Mouse (Mus musculus): ENCODE data around the gene Trmt13. TPM values are rescaled to one million over a fixed set of nuclear protein-coding genes. Genes with fewer than 3 reads are reported as not detected.
"Not testable (repeated sequence)": the region's sequence is repeated elsewhere in the genome, so short reads cannot be mapped to it uniquely, and the experiment has no call there.

Trmt13 gene
- polyA plus RNA-seq, 1 experiment from 2014 or later: 31.1 TPM

DNA sequence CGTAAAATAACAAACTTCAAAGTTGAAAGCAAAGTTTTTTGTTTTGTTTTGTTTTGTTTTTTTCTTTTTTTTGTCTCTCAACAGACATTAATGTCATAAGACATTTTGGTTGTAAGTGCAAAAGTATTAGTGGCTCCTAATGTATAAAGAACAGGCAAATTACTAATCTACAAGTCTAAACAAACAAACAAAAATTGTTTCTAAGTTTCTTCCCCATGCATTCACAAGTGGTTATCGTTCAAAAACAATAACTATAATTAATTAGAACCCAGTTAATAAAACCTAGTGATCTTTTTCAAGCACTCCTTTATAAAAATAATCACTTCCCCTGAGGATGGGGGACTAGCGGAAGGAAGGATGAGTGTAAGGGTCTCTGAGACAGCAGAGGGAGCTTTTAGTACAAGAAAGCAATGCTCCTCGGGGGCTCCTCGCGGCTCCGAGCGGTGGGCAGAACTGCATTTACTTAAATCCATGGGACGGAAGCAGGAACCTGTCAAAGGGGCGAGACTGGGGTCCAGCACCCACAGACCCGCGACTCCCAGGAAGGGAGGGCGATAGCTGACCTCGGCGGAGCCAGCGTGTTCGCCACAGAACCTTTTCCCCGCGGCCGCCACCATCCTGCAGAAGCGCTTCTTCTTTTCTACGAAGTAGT is 20.2 kb downstream of the Trmt13 start:
- H3K9ac ChIP-seq: peak overlapping the region; percentile 78
- H3K36me3 ChIP-seq: peaks cover 25% of the 10 kb centered on the region
- 2% methylated on average over 22 of the region's 22 CpGs for WGBS
- peak; percentile 75 for ATAC-seq (ENCODE audit: insufficient number of reproducible peaks, low FRiP score, low TSS enrichment, low read depth)
- no peaks in the 10 kb centered on the region for H3K27me3 ChIP-seq
- peak overlapping the region; percentile 71 for H3K4me2 ChIP-seq (replicated peaks)
- H3K4me1 ChIP-seq: peaks cover 10% of the 10 kb centered on the region; the same call in 1 of the 2 replicates
- peak overlapping the region; percentile 92 for H3K27ac ChIP-seq (replicated peaks)
- no peaks in the 10 kb centered on the region for H3K9me3 ChIP-seq (replicated peaks)
- H3K4me3 ChIP-seq (replicated peaks): peak overlapping the region; percentile 91

DNA sequence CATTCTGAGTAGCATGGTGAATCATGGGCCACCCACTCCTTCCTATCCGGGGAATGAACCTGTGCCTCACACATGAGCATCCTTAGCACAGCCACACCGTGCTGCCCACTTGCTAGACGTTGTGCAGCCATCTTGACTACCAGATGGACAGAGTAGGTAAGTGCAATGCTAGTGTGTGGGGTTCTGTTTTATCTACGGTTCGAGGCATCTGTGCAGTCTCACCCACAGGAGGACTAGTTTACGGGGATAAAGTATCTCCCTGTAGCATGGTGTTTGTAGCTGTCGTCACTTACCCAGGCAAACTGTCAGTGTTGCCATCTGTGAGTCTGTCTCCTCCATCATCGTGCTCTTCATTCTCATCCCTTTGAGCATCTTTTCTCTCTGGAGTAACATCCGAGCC is 32.2 kb downstream of the Trmt13 start:
- no peak overlapping the region for H3K9ac ChIP-seq
- no peaks in the 10 kb centered on the region for H3K4me1 ChIP-seq
- ATAC-seq (ENCODE audit: insufficient number of reproducible peaks, low FRiP score, low TSS enrichment, low read depth): no peak
- 91% methylated on average over 9 of the region's 9 CpGs for WGBS
- no peaks in the 10 kb centered on the region for H3K27me3 ChIP-seq
- no peak overlapping the region for H3K27ac ChIP-seq (replicated peaks)
- no peak overlapping the region for H3K4me2 ChIP-seq (replicated peaks)
- no peaks in the 10 kb centered on the region for H3K9me3 ChIP-seq (replicated peaks)
- peaks cover 61% of the 10 kb centered on the region for H3K36me3 ChIP-seq
- no peak overlapping the region for H3K4me3 ChIP-seq (replicated peaks)

GRCm38 (mm10) chr3:116577286-116577685 is 37.1 kb downstream of the Trmt13 start:
- no peak overlapping the region for H3K27ac ChIP-seq (replicated peaks)
- H3K36me3 ChIP-seq: peaks cover 20% of the 10 kb centered on the region
- no peak overlapping the region for H3K9ac ChIP-seq
- no peak overlapping the region for H3K4me3 ChIP-seq (replicated peaks)
- no peaks in the 10 kb centered on the region for H3K9me3 ChIP-seq (replicated peaks)
- ATAC-seq (ENCODE audit: insufficient number of reproducible peaks, low FRiP score, low TSS enrichment, low read depth): no peak
- H3K4me1 ChIP-seq: no peaks in the 10 kb centered on the region
- 63% methylated on average over 3 of the region's 3 CpGs for WGBS
- no peak overlapping the region for H3K4me2 ChIP-seq (replicated peaks)
- H3K27me3 ChIP-seq: no peaks in the 10 kb centered on the region

GRCm38 (mm10) chr3:116570628-116571027 is 43.8 kb downstream of the Trmt13 start:
- H3K9me3 ChIP-seq (replicated peaks): no peaks in the 10 kb centered on the region
- no peaks in the 10 kb centered on the region for H3K27me3 ChIP-seq
- no peaks in the 10 kb centered on the region for H3K4me1 ChIP-seq
- H3K4me2 ChIP-seq (replicated peaks): no peak overlapping the region
- no peak for ATAC-seq (ENCODE audit: insufficient number of reproducible peaks, low FRiP score, low TSS enrichment, low read depth)
- no peaks in the 10 kb centered on the region for H3K36me3 ChIP-seq
- no peak overlapping the region for H3K4me3 ChIP-seq (replicated peaks)
- WGBS: 66% methylated on average over 2 of the region's 2 CpGs
- no peak overlapping the region for H3K9ac ChIP-seq
- H3K27ac ChIP-seq (replicated peaks): no peak overlapping the region

DNA sequence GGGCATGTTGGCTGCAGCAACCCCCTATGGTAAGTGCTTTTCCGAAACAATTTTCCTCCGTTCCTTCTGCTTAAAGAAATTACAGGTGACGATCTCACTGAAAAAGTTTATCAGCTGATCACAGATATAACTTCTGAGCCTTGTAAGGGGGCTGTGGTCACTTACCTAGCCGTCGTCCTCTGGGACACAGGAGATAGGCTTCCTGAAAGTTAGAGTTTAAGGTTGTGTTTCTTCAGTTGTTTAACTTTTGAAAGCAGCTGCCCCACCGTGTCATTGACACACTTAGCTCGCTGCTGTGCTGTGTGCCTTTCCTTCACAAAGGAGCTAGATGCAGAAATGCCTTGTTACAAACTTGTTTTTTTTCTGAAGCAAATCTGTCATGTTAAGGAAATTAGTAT is 51.3 kb downstream of the Trmt13 start:
- no peak overlapping the region for H3K4me3 ChIP-seq (replicated peaks)

GRCm38 (mm10) chr3:116562408-116563094 is 51.8 kb downstream of the Trmt13 start, which contains the start of gene Lrrc39:
Gene Lrrc39 (plus strand): TSS chr3:116562973.
- 73% methylated on average over 7 of the region's 7 CpGs for WGBS
- no peak within 1 kb of the TSS for H3K4me2 ChIP-seq (replicated peaks)
- H3K9ac ChIP-seq: no peak within 1 kb of the TSS
- H3K4me3 ChIP-seq (replicated peaks): no peak within 1 kb of the TSS
- H3K36me3 ChIP-seq: no peaks in the 10 kb centered on the region
- H3K27me3 ChIP-seq: no peaks in the 10 kb centered on the region
- H3K9me3 ChIP-seq (replicated peaks): no peaks in the 10 kb centered on the region
- no peak within 1 kb of the TSS for H3K27ac ChIP-seq (replicated peaks)
- no peak for ATAC-seq (ENCODE audit: insufficient number of reproducible peaks, low FRiP score, low TSS enrichment, low read depth)
- H3K4me1 ChIP-seq: no peaks in the 10 kb centered on the region

More for the DNA sequence above, 51.3 kb downstream of the Trmt13 start:
- WGBS: 82% methylated on average over 7 of the region's 7 CpGs
- ATAC-seq (ENCODE audit: insufficient number of reproducible peaks, low FRiP score, low TSS enrichment, low read depth): no peak
- Histone ChIP-seq H3K4me2 (replicated peaks) (no peak overlapping the region), H3K4me1 (no peaks in the 10 kb centered on the region), H3K9ac (no peak overlapping the region), H3K27ac (replicated peaks) (no peak overlapping the region), H3K27me3 (no peaks in the 10 kb centered on the region), H3K9me3 (replicated peaks) (no peaks in the 10 kb centered on the region), H3K36me3 (no peaks in the 10 kb centered on the region)

- not testable (repeated sequence) for H3K4me1 ChIP-seq; H3K27me3 ChIP-seq; H3K4me3 ChIP-seq (replicated peaks); ATAC-seq (ENCODE audit: insufficient number of reproducible peaks, low FRiP score, low TSS enrichment, low read depth); H3K9me3 ChIP-seq (replicated peaks); H3K27ac ChIP-seq (replicated peaks); H3K4me2 ChIP-seq (replicated peaks); H3K36me3 ChIP-seq; H3K9ac ChIP-seq
- WGBS: 90% methylated on average over 14 of the region's 14 CpGs
These were observed 53.1 kb downstream of the Trmt13 start for GRCm38 (mm10) chr3:116561315-116561714.

- Histone ChIP-seq H3K4me3 (replicated peaks) (no peak overlapping the region), H3K36me3 (peaks cover 19% of the 10 kb centered on the region), H3K4me2 (replicated peaks) (no peak overlapping the region), H3K27me3 (no peaks in the 10 kb centered on the region), H3K9ac (no peak overlapping the region), H3K27ac (replicated peaks) (no peak overlapping the region), H3K9me3 (replicated peaks) (no peaks in the 10 kb centered on the region), H3K4me1 (no peaks in the 10 kb centered on the region)
- 77% methylated on average over 5 of the region's 5 CpGs for WGBS
- no peak for ATAC-seq (ENCODE audit: insufficient number of reproducible peaks, low FRiP score, low TSS enrichment, low read depth)
These were observed 63.0 kb downstream of the Trmt13 start for GRCm38 (mm10) chr3:116551362-116551761.

DNA sequence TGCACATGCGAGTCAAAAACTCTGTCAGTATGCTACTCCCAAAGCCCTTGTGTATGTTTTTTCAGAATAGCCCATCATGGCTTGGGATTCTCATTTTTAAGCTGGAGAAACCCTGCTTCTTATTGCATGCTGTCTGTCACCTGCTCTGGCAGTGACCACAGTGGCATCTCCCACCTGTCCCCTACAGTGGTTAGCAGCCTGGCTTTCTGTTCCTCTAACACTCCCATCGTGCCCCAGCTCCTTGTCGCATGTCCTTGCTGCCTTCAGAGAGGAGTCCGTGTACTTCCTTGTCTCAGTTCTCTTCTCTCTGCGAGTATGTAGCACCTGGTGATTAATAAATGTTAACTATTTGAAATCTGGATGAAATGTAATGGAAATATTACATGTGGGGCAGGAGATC is 67.0 kb downstream of the Trmt13 start:
- H3K27ac ChIP-seq (replicated peaks): no peak overlapping the region
- H3K27me3 ChIP-seq: no peaks in the 10 kb centered on the region
- H3K4me3 ChIP-seq (replicated peaks): no peak overlapping the region
- no peak overlapping the region for H3K9ac ChIP-seq
- H3K9me3 ChIP-seq (replicated peaks): no peaks in the 10 kb centered on the region
- no peak overlapping the region for H3K4me2 ChIP-seq (replicated peaks)
- ATAC-seq (ENCODE audit: insufficient number of reproducible peaks, low FRiP score, low TSS enrichment, low read depth): no peak
- H3K4me1 ChIP-seq: no peaks in the 10 kb centered on the region
- 93% methylated on average over 5 of the region's 5 CpGs for WGBS
- H3K36me3 ChIP-seq: peaks cover 42% of the 10 kb centered on the region

DNA sequence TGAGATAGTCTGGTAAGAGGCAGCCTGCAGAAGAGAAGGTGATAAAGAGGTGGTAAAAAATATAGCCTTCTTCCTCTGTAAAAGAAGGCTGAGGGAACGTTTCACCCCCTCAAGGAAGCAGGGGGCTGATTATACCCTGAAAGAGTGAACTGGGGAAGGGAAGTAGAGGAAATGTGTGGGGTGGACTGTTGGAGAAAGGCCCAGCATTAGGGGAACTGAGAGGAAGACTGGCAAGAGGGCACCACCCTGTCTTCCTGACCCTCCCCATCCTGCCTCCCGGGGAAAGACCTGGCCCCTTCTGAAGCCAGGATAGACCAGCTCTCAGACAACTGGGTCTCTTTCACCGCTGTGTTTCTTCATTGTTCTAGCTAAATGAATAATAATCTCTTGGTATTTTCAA is 71.9 kb downstream of the Trmt13 start:
- Histone ChIP-seq H3K4me1 (no peaks in the 10 kb centered on the region), H3K36me3 (peaks cover 56% of the 10 kb centered on the region), H3K27ac (replicated peaks) (no peak overlapping the region), H3K9ac (no peak overlapping the region), H3K4me3 (replicated peaks) (no peak overlapping the region), H3K4me2 (replicated peaks) (no peak overlapping the region), H3K9me3 (replicated peaks) (no peaks in the 10 kb centered on the region), H3K27me3 (no peaks in the 10 kb centered on the region)
- ATAC-seq (ENCODE audit: insufficient number of reproducible peaks, low FRiP score, low TSS enrichment, low read depth): no peak
- WGBS: 77% methylated on average over 3 of the region's 3 CpGs

DNA sequence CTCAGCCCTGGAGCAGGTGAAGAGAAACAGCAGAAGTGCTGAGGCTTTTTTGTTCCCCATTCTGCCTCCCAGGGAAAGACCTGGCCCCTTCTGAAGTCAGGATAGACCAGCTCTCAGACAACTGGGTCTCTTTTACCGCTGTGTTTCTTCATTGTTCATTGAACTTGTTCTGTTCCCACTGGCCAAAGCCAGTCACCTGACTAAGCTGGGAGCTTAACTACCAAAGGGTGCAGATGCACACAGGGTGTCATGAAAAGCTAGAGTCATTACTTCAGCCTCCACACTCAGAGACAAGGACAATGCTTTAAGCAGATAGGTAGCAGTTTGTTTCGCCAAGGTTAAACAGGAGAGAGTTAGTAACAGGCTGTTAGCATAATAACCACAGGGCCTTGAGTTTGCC is 72.3 kb downstream of the Trmt13 start:
- no peak overlapping the region for H3K4me3 ChIP-seq (replicated peaks)
- no peak overlapping the region for H3K27ac ChIP-seq (replicated peaks)
- 92% methylated on average over 2 of the region's 2 CpGs for WGBS
- no peak overlapping the region for H3K4me2 ChIP-seq (replicated peaks)
- H3K36me3 ChIP-seq: peaks cover 56% of the 10 kb centered on the region
- H3K4me1 ChIP-seq: no peaks in the 10 kb centered on the region
- H3K9ac ChIP-seq: no peak overlapping the region
- no peak for ATAC-seq (ENCODE audit: insufficient number of reproducible peaks, low FRiP score, low TSS enrichment, low read depth)
- no peaks in the 10 kb centered on the region for H3K27me3 ChIP-seq
- no peaks in the 10 kb centered on the region for H3K9me3 ChIP-seq (replicated peaks)

- H3K27ac ChIP-seq (replicated peaks): no peak overlapping the region
These were observed 77.2 kb downstream of the Trmt13 start for GRCm38 (mm10) chr3:116537200-116537573.

More at GRCm38 (mm10) chr3:116537200-116537573, 77.2 kb downstream of the Trmt13 start:
- Histone ChIP-seq H3K4me2 (replicated peaks) (no peak overlapping the region), H3K36me3 (peaks cover 50% of the 10 kb centered on the region), H3K4me3 (replicated peaks) (no peak overlapping the region), H3K4me1 (no peaks in the 10 kb centered on the region), H3K27me3 (no peaks in the 10 kb centered on the region), H3K9ac (no peak overlapping the region), H3K9me3 (replicated peaks) (no peaks in the 10 kb centered on the region)
- WGBS: 42% methylated on average over 6 of the region's 6 CpGs
- no peak for ATAC-seq (ENCODE audit: insufficient number of reproducible peaks, low FRiP score, low TSS enrichment, low read depth)
